Mouse (Mus musculus): ENCODE results near the gene Ndufaf3. TPM values are rescaled to one million over a fixed set of nuclear protein-coding genes. Genes with fewer than 3 reads are reported as not detected.

The Ndufaf3 gene
- total RNA-seq (2023) = 22.9 TPM

DNA sequence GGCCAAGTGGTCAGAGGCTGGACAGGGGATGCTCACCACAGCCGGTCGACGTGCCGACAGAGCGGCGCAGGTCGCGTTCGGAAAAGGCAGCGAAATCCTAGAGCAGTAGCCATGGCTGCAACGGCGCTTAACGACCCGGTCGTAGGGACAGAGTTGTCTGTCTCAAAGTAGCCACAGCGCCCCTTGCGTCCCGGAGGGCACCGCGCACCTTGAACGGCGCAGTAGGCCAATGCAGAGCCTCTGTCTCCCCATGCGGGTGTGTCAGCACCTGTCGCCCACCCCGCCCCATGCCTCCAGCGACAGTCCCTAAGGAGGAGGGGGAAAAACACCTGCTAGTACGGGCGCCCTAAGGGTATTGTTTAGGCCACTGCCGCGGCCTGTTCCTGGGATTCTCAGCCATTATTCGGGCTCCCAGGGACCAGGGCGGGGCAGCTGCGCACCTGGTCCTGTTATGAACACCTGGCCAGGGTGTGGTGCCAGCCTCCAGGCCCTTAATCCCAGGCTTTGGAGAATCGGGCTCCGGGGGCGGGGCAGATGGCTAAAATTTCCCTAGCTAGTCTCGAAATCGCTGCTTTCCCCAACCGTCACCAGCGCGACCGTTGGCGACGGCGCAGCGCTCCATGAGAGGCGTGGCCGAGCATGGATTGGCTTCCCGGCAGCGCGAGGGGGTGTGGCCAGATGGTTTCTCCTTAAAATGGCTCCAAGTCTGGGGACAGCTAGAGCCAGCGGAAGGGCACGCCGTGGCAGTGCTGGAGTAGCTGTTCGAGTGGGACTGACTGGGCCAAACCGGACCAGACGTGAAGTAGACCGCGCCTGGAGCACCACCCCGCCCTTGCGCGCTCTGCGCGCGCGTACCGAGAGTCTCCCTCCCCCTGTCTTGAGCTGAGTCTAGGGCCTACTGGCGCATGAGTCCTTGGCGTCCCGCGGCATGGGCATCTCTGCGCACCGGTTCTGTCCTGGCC lies at the start of gene Ndufaf3:
Ndufaf3 (minus strand) TSS at position 620 of the 962 bp plus-strand sequence.

DNA sequence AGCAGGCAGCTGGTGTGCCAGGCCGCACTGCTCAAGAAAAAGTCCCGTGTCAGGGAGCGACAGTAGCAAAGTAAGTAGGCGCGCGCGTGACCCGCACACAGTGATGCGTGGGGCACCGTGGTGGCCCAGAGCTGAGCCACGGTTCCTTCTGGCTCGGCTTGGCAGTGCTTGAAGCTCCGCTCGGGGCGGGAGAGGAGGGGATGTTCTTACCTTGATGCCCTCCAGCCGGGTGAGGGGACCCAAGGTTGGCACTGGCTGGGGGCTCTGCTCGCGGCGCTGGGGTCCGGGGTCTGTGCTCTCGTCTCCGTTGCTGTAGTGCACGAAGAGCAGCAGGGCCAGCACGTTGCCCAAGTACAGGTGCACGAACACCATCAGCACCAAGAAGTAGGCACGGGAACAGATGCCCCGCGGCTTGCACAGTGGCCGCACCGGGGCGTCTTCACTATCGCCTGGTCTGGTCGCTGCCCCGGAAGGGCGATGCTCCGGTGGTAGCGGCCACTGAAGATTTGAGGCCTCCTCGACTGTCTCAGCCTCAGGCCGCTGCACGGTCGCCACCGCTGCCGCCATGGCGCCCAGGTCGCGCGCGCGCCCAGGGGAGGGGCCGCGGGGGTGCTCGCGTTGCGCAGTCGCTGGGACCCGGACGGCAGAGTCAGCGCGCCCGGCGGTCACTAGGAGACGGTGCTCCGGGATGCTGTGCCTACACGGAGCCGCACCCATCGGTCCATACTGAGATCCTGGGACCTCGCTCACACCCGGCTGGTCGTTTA lies 29.9 kb upstream of the Ndufaf3 start, which contains the start of gene P4htm:
P4htm (minus strand) TSS at position 670 of the 767 bp plus-strand sequence.

DNA sequence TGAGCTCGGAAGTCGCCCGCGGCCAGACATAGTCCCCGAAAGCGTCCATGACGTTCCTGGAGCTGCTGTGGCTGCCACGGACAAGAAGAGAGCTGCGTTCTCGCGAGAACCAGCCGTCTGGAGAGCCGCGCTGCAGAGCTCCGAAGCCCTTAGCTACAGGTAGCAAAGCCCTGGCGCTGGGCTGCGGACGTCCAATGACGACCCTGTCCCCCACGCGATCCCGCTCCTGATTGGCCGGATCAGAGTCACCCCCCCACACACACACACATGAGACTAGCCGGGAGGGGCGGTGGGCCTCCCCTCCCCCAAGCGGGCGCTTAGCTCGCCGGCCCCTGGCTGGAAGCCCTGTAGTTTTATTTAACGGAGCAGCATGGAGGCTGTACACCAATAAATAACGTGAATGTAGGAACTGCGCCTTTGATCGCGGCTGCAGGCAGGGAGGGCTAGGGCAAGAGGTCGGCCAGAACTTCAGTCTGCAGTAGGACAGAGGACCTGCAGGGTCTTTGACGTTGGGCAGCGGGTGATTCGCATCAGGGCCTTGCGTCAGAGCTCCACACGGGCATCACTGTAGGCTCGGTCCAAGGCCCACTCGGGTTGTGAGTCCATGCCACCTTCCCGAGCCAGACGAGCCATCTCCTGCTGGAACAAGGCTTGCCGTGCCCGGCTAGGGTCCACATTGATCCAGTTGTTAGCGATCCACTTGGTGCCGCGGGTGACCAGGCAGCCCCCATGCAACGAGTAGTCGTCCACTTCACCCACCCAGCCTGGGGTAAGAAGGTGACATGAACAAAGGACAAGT lies 11.5 kb upstream of the Ndufaf3 start, which contains the start of gene Wdr6:
Wdr6 (minus strand) TSS at position 195 of the 799 bp plus-strand sequence.

DNA sequence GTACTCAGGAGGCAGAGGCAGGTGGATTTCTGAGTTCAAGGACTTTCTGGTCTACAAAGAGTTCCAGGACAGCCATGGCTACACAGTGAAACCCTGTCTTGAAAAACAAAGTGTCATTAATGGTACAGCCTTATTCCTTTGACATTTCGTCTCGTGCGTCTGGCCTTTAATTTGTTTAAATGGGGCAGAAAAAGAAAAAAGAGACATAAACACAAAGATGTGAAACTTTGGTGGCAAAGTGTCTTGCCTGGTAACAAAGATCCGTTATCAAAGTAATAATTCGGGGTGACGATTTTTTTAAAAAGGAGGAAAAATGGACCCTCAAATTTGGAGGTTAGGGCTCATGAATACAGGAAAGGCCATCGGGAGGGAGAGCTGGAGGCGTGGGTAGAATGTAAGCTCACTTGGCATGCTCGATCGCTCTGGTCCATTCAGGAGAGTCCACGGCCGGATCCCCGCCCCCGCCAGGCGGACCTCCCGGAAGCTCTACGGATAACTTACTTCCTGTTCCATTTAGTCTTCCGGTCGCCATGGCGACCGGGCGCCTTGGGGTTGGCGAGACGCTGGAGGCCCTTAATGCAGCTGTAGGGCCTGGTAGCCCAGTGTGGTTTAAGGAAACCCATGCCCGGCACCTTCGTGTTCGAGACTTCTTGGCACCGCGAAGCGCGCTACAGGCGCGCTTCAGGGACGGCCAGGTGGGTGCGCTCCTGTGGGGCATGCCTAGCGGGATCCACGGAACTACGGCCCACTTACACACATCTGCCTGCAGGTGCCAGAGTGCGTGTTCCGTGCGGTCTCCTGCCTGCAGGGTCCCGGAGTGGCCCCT lies 2.4 kb upstream of the Ndufaf3 start, which contains the start of gene Dalrd3:
Dalrd3 (plus strand) TSS at position 506 of the 826 bp plus-strand sequence.

DNA sequence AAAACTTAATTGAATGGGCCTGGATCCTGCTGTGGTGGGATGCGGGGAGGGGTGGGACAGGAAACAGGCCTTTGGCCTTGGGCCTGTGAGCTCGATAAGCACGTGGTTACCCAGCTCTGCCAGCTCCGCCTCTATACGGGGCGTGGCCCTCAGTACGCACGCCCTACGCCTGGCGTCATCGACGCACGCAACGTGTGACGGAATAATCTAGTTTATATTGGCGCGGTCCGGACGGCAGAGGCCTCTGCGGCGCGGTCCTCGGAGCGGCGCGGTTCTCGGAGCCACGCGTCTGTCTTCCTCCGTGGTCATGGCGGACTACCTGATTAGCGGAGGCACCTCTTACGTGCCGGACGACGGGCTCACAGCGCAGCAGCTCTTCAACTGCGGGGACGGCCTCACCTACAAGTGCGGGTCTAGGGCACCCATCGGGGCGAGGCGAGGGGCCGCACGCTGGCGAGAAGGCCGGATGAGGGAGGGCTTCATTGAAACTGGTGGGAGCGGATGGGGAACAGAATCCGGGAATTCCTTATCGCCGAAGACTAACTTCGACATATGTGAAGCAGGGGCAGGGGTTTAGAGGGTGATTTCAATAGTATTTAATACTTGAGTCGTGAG lies 6.9 kb downstream of the Ndufaf3 start, which contains the start of gene Impdh2:
Impdh2 (plus strand) TSS at position 60 of the 615 bp plus-strand sequence.

DNA sequence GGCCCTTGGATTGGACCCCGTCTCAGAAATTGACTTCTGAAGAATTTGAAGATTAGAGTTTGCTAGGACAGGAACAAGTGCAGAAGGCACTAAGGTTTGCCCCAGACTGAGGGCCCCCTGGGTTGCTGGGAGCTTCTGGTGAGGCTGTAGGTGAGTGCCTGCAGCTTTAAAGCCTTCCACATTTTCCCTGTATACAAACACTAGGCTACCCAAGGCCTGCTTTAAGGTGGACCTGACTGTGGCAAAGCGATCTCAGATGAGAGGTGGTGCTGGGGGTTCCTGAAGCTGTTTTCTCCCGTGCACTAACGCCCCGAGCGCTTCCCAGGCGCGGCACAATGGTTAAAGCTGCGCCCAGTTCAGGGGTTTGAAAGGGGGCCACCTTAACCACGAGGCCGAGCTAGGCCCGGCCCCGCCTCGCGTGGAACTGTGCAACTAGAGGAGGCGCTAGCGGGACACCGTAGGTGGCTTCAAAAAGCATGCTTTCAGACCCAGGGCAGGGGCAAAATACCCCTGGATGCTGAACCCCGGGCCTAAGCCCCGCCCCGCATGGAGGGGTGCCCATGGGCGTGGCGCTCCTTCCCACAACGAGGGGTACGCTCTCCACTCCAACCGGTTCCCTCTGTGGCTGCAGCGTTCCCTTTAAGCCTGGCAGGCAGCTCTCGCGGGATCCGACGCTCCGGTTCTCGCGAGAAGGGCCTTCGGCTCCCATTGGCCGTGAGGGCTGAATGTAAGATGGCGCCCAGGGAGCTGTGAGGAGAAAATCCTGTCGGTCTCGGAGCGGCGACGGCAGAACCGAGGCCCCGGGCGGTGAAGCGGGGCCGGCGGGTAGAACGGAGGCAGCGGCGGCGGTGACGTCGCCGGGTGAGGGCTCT lies 50.6 kb downstream of the Ndufaf3 start, which contains the start of gene Qrich1:
Qrich1 (plus strand) TSS at position 427 of the 872 bp plus-strand sequence.

Other genes starting within 250 kb of the Ndufaf3 start
- gene Gpx1, start 228.5 kb downstream of the Ndufaf3 start, total RNA-seq (2023) = 217 TPM
- 150 TPM for gene Usp4, start 219.6 kb downstream of the Ndufaf3 start, total RNA-seq (2023)
- 5.4 TPM for gene 1700102P08Rik, start 174.6 kb downstream of the Ndufaf3 start, total RNA-seq (2023)
- gene Ccdc36, start 138.9 kb downstream of the Ndufaf3 start, total RNA-seq (2023) = not detected
- not detected for gene BC048562, start 131.0 kb downstream of the Ndufaf3 start, total RNA-seq (2023)
- gene Ccdc71, start 106.9 kb downstream of the Ndufaf3 start, total RNA-seq (2023) = 35.5 TPM
- gene Klhdc8b, start 105.9 kb downstream of the Ndufaf3 start, total RNA-seq (2023) = 5.8 TPM
- gene Lamb2, start 87.7 kb downstream of the Ndufaf3 start, total RNA-seq (2023) = 0.15 TPM
- 285 TPM for gene Usp19, start 76.8 kb downstream of the Ndufaf3 start, total RNA-seq (2023)
- gene Qars, start 59.7 kb downstream of the Ndufaf3 start, total RNA-seq (2023) = 183 TPM
- 225 TPM for gene Qrich1, start 50.6 kb downstream of the Ndufaf3 start, total RNA-seq (2023)
- 196 TPM for gene Impdh2, start 7.1 kb downstream of the Ndufaf3 start, total RNA-seq (2023)
- gene Dalrd3, start 2.5 kb upstream of the Ndufaf3 start, total RNA-seq (2023) = 55.2 TPM
- 29.0 TPM for gene Wdr6, start 11.3 kb upstream of the Ndufaf3 start, total RNA-seq (2023)
- 9.7 TPM for gene P4htm, start 30.2 kb upstream of the Ndufaf3 start, total RNA-seq (2023)
- gene Arih2, start 82.0 kb upstream of the Ndufaf3 start, total RNA-seq (2023) = 133 TPM
- 25.3 TPM for gene Slc25a20, start 94.7 kb upstream of the Ndufaf3 start, total RNA-seq (2023)
- gene Prkar2a, start 121.9 kb upstream of the Ndufaf3 start, total RNA-seq (2023) = 10.3 TPM
- gene Ip6k2, start 216.4 kb upstream of the Ndufaf3 start, total RNA-seq (2023) = 100 TPM
- gene Nckipsd, start 240.9 kb upstream of the Ndufaf3 start, total RNA-seq (2023) = 9.4 TPM

Measured in CD8-positive naive resting alpha-beta T cell, adult 57 days (primary cell).